8 mouse cellular contexts compared by ENCODE assay signal in the genomic region with DNA sequence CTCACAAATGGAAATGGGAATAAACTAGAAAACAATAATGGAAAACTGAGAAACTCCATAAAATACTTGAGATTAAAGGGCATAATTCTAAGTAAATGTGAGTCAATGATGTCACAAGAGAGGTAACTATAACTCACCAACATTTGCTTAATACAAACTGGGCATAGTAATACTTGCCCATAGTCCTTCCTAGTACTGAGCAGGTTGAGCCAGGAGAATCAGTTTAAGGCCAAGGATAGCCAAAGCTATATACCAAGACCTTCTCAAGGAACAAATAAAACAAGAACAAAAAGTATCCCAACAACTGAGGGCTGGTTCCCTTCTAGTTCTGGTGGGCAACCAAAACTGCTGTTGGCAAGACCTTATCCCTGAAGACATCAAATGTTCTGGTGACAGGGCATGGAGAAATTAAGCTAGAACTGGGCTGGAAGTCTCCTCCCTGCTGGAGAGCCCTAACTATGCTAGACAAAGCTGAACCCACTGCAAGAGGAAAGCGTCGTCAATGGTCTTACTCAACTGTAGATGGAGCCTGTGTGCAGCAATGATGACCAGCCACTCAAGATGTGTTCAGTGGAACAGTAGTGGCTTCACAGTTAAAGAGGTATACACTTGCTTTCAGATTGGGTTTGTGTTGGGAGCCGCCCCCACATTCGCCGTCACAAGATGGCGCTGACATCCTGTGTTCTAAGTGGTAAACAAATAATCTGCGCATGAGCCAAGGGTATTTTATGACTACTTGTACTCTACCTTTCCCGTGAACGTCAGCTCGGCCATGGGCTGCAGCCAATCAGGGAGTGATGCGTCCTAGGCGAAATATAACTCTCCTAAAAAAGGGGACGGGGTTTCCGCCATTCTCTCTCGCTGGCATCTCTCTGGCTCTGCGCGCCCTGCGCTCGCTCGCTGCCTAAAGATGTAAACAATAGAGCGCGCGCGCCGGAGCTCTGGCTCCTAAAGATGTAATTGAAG. TPM values are rescaled to one million over a fixed set of nuclear protein-coding genes. Genes with fewer than 3 reads are reported as not detected.
DNase-seq lines count a peak whose midpoint lies in the region; ATAC-seq lines count a peak whose summit lies in the region.
"Not testable (repeated sequence)": the region's sequence is repeated elsewhere in the genome, so short reads cannot be mapped to it uniquely, and the experiment has no call there.

No protein-coding gene starts in this region.

- H3K9me3 ChIP-seq in forebrain, embryonic 11.5 days (ENCODE audit: control insufficient read depth, low read length); heart, embryonic 15.5 days (replicated peaks); kidney, embryonic 14.5 days (ENCODE audit: control insufficient read depth, low read length); limb, embryonic 15.5 days; midbrain, embryonic 12.5 days: not testable (repeated sequence)

- peak; percentile 64 to 72 for DNase-seq in B cell, adult 2 months
- DNase-seq in forebrain, embryonic 11.5 days (ENCODE audit: low spot score), result peak; percentile 75
- DNase-seq in skeletal muscle tissue, adult 2 months (ENCODE audit: low read depth, low spot score), result peak; percentile 80

- peak; percentile 91 for ATAC-seq in forebrain, embryonic 11.5 days (replicated peaks; ENCODE audit: low FRiP score)
- peak; percentile 94 for ATAC-seq in heart, embryonic 15.5 days (replicated peaks; ENCODE audit: insufficient number of reproducible peaks, insufficient read depth, low FRiP score, low read depth)
- peak; percentile 96 for ATAC-seq in kidney, embryonic 14.5 days (ENCODE audit: low FRiP score, low TSS enrichment)
- ATAC-seq in limb, embryonic 15.5 days (ENCODE audit: insufficient number of reproducible peaks, low FRiP score, low TSS enrichment, low read depth), result peak; percentile 91
- ATAC-seq in midbrain, embryonic 12.5 days (ENCODE audit: low FRiP score, low read depth), result peak; percentile 92

- H3K4me3 ChIP-seq in brown adipose tissue, adult 24 weeks (ENCODE audit: insufficient read depth, low read depth, low read length), result peak overlapping the region; percentile 24; the same call in 1 of the 2 replicates
- peak overlapping the region; percentile 36 for H3K4me3 ChIP-seq in forebrain, embryonic 11.5 days (ENCODE audit: low read depth, low read length)
- H3K4me3 ChIP-seq in heart, embryonic 15.5 days, result peak overlapping the region; percentile 49
- peak overlapping the region; percentile 37; the same call in 1 of the 2 replicates for H3K4me3 ChIP-seq in kidney, embryonic 14.5 days (ENCODE audit: low read length)
- peak overlapping the region; percentile 39 for H3K4me3 ChIP-seq in limb, embryonic 15.5 days
- peak overlapping the region; percentile 40 for H3K4me3 ChIP-seq in midbrain, embryonic 12.5 days

- H3K9ac ChIP-seq in forebrain, embryonic 11.5 days (ENCODE audit: low read length); heart, embryonic 15.5 days; limb, embryonic 15.5 days; midbrain, embryonic 12.5 days (replicated peaks): not testable (repeated sequence)
- H3K9ac ChIP-seq in kidney, embryonic 14.5 days (ENCODE audit: low read depth, low read length), result peak overlapping the region; percentile 47; the same call in 1 of the 2 replicates

- not testable (repeated sequence) for H3K36me3 ChIP-seq in forebrain, embryonic 11.5 days (ENCODE audit: control insufficient read depth, insufficient read depth, low read length); heart, embryonic 15.5 days; kidney, embryonic 14.5 days (ENCODE audit: control insufficient read depth, insufficient read depth, low read length); limb, embryonic 15.5 days; midbrain, embryonic 12.5 days

- not testable (repeated sequence) for H3K27me3 ChIP-seq in forebrain, embryonic 11.5 days (ENCODE audit: control insufficient read depth, insufficient read depth, low read length); heart, embryonic 15.5 days; kidney, embryonic 14.5 days (ENCODE audit: control insufficient read depth, insufficient read depth, low read length); limb, embryonic 15.5 days; midbrain, embryonic 12.5 days

- H3K27ac ChIP-seq in brown adipose tissue, adult 24 weeks (replicated peaks; ENCODE audit: low read depth, low read length), result peak overlapping the region; percentile 39
- 0 out of 2 replicates have a peak overlapping the region, but pooled peaks have one; percentile 46 for H3K27ac ChIP-seq in forebrain, embryonic 11.5 days (ENCODE audit: low read depth, low read length)
- peak overlapping the region; percentile 43; the same call in 1 of the 2 replicates for H3K27ac ChIP-seq in heart, embryonic 15.5 days
- not testable (repeated sequence) for H3K27ac ChIP-seq in kidney, embryonic 14.5 days (ENCODE audit: low read depth, low read length); limb, embryonic 15.5 days; midbrain, embryonic 12.5 days (replicated peaks)

- H3K4me2 ChIP-seq in forebrain, embryonic 11.5 days (ENCODE audit: low read depth, low read length, severe bottlenecking), result peak overlapping the region; percentile 26; the same call in 1 of the 2 replicates
- H3K4me2 ChIP-seq in heart, embryonic 15.5 days, result peak overlapping the region; percentile 61
- peak overlapping the region; percentile 50 for H3K4me2 ChIP-seq in kidney, embryonic 14.5 days (replicated peaks; ENCODE audit: low read depth, low read length)
- H3K4me2 ChIP-seq in limb, embryonic 15.5 days, result peak overlapping the region; percentile 46; the same call in 1 of the 2 replicates
- H3K4me2 ChIP-seq in midbrain, embryonic 12.5 days (replicated peaks), result peak overlapping the region; percentile 55

- whole genome bisulfite sequencing in forebrain, embryonic 11.5 days, result 1% methylated on average over 7 of the region's 25 CpGs
- WGBS in heart, embryonic 15.5 days, result 0% methylated on average over 7 of the region's 25 CpGs
- WGBS in kidney, embryonic 14.5 days, result 1% methylated on average over 6 of the region's 25 CpGs
- WGBS in limb, embryonic 15.5 days, result 1% methylated on average over 7 of the region's 25 CpGs
- 0% methylated on average over 7 of the region's 25 CpGs for WGBS in midbrain, embryonic 12.5 days

- H3K4me1 ChIP-seq in brown adipose tissue, adult 24 weeks (ENCODE audit: control insufficient read depth, insufficient read depth, insufficient read length, low read length); forebrain, embryonic 11.5 days (replicated peaks; ENCODE audit: control insufficient read depth, insufficient read depth, low read length); heart, embryonic 15.5 days (replicated peaks); kidney, embryonic 14.5 days (ENCODE audit: control insufficient read depth, insufficient read depth, low read length); midbrain, embryonic 12.5 days: not testable (repeated sequence)
- 0 out of 2 replicates have a peak, but pooled peaks cover 10% of the 10 kb centered on the region for H3K4me1 ChIP-seq in limb, embryonic 15.5 days

RNA-seq across cellular contexts. Expression of a gene that starts 21.9 kb away (rescaled TPM):
- 6.5 and 6.6 TPM in 2 replicates for polyA plus RNA-seq in brown adipose tissue, adult 24 weeks (2012; ENCODE audit: insufficient read depth, insufficient read length, missing spikeins)
- 5.8 and 6.9 TPM in 2 replicates for polyA plus RNA-seq in forebrain, embryonic 11.5 days (2014; fragmentation: Nextera tagmentation; extraction: Ambion mirVana)
- polyA plus RNA-seq in heart, embryonic 15.5 days (2015; fragmentation: Nextera tagmentation; extraction: Ambion mirVana), result 26.7 and 33.6 TPM in 2 replicates
- polyA plus RNA-seq in kidney, embryonic 14.5 days (2014; fragmentation: Nextera tagmentation; extraction: Ambion mirVana), result 21.3 and 34.2 TPM in 2 replicates
- polyA plus RNA-seq in limb, embryonic 15.5 days (2015; fragmentation: Nextera tagmentation; extraction: Ambion mirVana), result 29.9 and 35.0 TPM in 2 replicates
- polyA plus RNA-seq in midbrain, embryonic 12.5 days (2016; fragmentation: Nextera tagmentation; extraction: Ambion mirVana), result 5.9 and 7.2 TPM in 2 replicates
